Mouse (Mus musculus): Measurements from ENCODE around the gene Sart3.

GRCm38 (mm10) chr5:113726618-113727017, 45.7 kb downstream of the Sart3 start:
- no peak for TF ChIP-seq EP300 (IDR thresholded peaks at IDR 0.05; ENCODE audit: low read depth)
- TF ChIP-seq CTCF (IDR thresholded peaks at IDR 0.05; ENCODE audit: low read depth), result no peak

Measured in liver, embryonic 14.5 days (tissue).